Mouse (Mus musculus) C2C12 (cell line): ENCODE measurements around the gene Ilf3.

ENCODE experiments used
- CTCF ChIP-seq: IDR thresholded peaks from one replicate; pipeline ENCODE4 v1.5.1; 2011; ENCODE audit not compliant: control insufficient read depth, insufficient read depth, insufficient read length
- MAX ChIP-seq: IDR thresholded peaks from one replicate; pipeline ENCODE4 v1.6.1; 2011; ENCODE audit warnings: mild to moderate bottlenecking, control low read depth
- MYOD1 ChIP-seq: IDR thresholded peaks from one replicate; pipeline ENCODE4 v1.6.1; 2011; ENCODE audit warnings: low read depth; ENCODE audit not compliant: control insufficient read depth, insufficient read length
- USF1 ChIP-seq: IDR thresholded peaks from one replicate; pipeline ENCODE4 v1.6.1; 2011; ENCODE audit warnings: low read depth, mild to moderate bottlenecking, control low read depth, moderate library complexity

- TF ChIP-seq CTCF (no peak), MYOD1 (no peak), USF1 (no peak), MAX (no peak)
Observed at GRCm38 (mm10) chr9:21425556-21425945, 57.9 kb downstream of the Ilf3 start.
